Mouse (Mus musculus) cerebellum, adult (tissue): ENCODE data around the gene Ppm1h.

Experiments
- ATAC-seq: cut with Nextera tagmentation; 2 replicates; pipeline ENCODE4 v1.9.2; 2017; ENCODE audit warnings: mild to moderate bottlenecking, moderate library complexity, mixed read lengths; ENCODE audit not compliant: insufficient number of reproducible peaks, low FRiP score, low TSS enrichment

Gene Ppm1h

DNA sequence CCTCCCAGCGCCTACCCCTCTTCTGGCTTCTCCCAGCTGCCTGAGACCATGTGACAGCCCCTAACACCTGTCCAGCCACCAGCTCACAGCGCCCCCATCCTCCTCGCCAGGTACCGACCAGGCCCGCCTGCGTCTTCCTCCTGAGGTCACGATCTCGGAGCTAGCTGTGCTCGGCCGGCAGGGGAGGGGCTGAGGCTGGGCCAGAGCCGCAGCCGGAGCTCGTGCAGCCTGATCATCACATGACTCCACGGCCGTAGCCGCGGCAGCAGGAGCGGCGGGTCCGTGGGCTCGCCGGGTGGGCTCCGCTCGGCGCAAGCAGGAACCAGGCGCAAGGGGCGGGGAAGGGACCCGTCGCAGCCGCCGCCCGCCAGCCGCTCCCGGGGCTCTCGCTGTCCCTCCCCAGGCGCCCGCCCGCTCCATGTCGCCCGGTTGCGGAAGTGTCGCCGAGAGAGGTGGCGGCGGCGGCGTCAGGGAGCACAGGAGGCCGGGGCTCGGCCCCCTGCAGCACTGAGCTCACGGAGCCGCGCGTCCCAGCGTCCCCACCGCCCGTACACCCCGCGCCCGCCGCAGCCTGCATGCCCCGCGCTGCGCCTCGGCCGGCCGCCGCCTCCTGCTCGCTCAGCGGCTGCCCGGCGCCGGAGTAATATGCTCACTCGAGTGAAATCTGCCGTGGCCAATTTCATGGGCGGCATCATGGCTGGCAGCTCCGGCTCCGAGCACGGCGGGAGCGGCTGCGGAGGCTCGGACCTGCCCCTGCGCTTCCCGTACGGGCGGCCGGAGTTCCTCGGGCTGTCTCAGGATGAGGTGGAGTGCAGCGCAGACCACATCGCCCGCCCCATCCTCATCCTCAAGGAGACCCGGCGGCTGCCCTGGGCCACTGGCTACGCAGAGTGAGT lies at the start of gene Ppm1h:
Ppm1h (plus strand) TSS at position 222 of the 896 bp plus-strand sequence.
- peak; percentile 69 for ATAC-seq

GRCm38 (mm10) chr10:122629003-122629402 lies 49.6 kb upstream of the Ppm1h start:
- no peak for ATAC-seq

GRCm38 (mm10) chr10:122639879-122640278 lies 38.7 kb upstream of the Ppm1h start:
- no peak for ATAC-seq

- ATAC-seq, result no peak
Observed at GRCm38 (mm10) chr10:122641263-122641795, 37.2 kb upstream of the Ppm1h start.

GRCm38 (mm10) chr10:122642125-122642524 lies 36.4 kb upstream of the Ppm1h start:
- ATAC-seq, result no peak

DNA sequence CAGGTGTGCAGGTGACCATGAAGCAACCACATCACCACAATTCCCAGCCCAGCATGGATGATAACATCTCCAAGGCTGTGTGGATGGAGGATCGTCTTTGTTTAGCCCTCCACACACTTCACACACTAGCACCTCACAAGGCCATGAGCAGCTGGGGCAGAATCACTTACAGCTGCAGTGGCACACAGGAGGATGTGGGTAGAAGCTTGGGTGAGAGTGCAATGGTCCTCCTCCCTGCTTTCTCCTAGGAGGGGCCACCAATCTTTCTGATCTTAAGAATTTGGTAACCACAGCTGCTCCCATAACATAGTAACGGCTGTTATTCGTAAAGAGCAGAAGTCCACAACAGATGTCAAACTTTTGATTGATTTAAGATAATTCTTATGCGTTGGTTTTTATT lies 26.6 kb upstream of the Ppm1h start:
- ATAC-seq, result no peak

- no peak for ATAC-seq
Observed at GRCm38 (mm10) chr10:122652578-122652977, 26.0 kb upstream of the Ppm1h start.

GRCm38 (mm10) chr10:122665652-122666051 lies 12.9 kb upstream of the Ppm1h start:
- no peak for ATAC-seq

GRCm38 (mm10) chr10:122671253-122671652 lies 7.3 kb upstream of the Ppm1h start:
- no peak for ATAC-seq

DNA sequence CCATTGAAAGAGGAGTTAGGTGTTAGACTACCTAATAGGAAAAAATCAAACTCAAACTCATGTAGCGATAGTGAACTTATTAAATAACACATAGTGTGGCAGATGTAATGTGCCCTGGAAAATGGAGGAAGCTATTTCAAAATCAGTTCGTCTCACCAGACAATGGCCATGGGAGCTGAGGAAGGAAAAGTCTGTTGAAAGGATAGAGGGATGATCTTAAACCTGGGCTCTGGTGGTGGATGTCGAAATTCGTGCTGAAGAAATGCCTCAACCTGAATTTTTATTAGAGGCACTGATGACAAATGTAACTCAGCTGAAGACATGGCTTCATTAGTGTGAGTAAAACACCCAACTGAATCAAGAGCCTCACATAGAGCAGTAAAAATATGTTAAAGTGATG lies 6.5 kb upstream of the Ppm1h start:
- ATAC-seq, result no peak

- ATAC-seq, result peak; percentile 56
Observed at GRCm38 (mm10) chr10:122679437-122680045, 979 bp downstream of the Ppm1h start.

GRCm38 (mm10) chr10:122680387-122681084 lies 2.0 kb downstream of the Ppm1h start:
- ATAC-seq, result peak; percentile 74

DNA sequence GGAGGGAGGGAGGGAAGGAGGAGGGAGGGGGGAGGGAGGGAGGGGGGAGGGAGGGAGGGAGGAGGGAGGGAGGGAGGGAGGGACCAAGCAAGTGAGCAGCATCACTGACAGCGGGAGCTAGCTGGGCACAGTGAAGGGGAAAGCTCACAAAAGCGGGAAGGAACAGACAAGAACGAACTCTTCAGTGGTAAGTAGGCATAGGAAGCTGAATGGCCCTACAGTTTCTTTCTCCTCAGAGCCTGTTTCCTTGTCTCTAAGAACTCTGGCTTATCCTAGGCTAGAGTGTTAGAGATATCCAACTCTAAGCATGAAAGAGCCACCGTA lies 2.5 kb downstream of the Ppm1h start:
- no peak for ATAC-seq

DNA sequence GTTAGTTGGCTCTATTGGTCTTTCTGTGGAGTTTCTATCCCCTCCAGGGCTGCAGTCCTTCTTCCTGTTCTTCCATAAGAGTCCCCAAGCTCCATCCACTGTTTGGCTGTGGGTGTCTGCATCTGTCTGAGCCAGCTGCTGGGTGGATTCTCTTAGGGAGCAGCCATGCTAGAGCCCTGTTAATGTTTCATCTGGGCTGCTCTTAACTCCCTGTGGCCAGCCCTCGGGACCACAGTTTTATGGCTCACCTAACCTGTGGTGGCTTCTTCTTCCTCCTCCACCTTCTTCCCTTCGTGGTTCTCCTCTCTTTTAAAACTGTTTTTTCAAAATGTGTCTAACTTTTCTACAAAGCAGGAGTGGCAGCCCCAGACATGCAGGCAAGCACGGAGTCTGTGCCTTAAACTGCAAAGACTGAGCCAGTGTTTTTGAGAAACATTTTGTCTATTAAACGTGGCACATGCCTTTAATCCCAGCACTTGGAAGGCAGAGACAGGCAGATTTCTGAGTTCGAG lies 5.3 kb downstream of the Ppm1h start:
- ATAC-seq, result no peak

GRCm38 (mm10) chr10:122685297-122685696 lies 6.7 kb downstream of the Ppm1h start:
- ATAC-seq, result no peak

DNA sequence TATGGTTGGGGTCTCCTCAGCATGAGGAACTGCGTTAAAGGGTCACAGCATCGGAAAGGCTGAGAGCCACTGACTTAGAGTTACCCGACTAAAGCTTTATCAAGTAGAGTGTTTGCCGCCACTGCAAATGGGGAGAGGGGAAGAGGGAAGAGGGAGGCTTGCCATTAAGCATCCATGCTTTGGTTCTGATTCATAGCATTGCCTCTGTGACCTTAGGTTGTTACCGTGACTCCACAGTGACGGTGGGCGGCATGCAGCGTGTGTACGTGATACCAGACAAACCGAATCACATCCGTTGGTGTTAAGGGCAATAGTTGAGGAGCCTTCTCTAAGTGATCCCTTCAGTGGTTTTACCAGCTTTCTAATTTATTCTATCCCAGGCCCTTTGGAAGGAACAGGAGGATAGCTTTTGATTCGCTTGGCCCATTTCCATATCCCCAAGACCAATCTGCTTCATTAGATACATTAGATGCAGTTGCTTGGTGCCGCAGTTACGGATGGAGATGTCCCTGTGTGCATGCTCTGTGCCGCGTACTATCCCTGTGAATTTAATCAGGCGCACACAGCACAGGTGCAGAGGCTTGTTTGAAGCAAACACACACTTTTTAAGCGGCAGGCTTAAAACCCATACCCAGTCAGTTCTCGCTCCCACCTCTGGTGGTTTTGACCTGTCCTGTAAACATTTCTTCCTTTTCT lies 7.4 kb downstream of the Ppm1h start:
- peak; percentile 59; the same call in 1 of the 2 replicates for ATAC-seq

DNA sequence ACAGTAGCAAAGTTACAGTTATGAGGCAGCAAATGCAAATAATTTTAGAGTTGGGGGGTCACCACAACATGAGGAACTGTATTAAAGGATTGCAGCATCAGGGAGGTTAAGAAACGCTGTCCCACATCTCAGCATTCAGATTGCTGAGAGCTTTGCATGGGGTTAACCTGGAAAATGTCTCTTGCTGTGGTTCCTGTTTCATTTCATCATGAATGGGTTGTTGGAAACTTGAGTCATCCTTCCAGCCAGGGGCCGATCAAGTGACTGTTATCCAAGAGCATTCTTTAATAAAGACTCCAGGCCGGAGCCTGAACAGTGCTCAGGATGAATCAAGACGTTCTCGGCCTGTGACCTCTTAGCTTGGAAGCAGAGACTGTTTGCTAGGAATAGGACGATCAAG lies 12.1 kb downstream of the Ppm1h start:
- no peak for ATAC-seq

- peak; percentile 87 for ATAC-seq
Observed at GRCm38 (mm10) chr10:122693158-122693777, 14.7 kb downstream of the Ppm1h start.

- ATAC-seq, result no peak
Observed at GRCm38 (mm10) chr10:122693911-122694618, 15.5 kb downstream of the Ppm1h start.
